Mouse (Mus musculus): ENCODE measurements at regions not wholly inside any gene's neighbourhood (a gene's known extent, or its start where the extent isn't known, plus 50 kb on each side); places are given as distances from the start of the nearest gene placed in this dataset.

DNA sequence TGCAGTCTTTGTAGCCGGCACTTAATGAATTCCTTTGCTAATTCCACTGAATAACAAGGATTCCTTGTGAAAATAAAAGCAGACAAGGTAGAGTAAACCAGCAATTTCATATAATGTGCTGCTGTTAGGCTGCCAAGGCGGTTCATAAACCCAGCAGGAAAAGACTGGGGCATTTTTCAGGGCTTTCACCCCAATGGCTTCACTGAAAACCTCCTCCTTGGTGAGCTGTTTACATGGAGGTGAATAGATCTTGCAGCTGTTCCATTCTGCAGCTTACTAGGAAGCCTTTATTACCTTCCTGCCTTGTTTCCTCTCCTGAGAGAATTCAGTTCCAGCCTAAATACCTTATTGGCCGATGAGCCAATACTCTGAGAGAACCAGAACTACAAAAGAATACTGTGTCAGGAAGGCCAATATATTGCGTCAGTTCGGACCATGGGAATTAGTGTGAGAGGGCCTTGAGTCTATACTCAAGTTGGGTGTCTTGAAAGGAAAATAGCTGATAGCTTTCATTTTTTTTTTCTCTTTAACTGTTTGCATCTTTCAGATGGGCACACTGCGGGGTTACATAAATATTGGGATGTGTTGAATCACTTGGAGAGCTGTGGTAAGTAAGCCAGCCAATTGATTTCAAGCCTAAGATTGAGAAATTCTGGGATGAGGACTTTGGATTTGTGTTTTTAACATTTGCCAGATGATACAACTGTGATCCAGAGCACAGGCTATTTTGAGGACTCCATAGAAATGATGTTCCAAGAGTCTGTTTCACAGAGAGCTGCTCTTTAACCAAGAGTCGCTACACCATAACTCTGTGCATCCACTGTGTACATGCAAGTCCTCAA, 1217.5 kb downstream of the Sorcs3 start:
- no peak for TF ChIP-seq CTCF (IDR thresholded peaks at IDR 0.05; ENCODE audit: borderline replicate concordance, insufficient read depth, low read depth, low read length)
- TF ChIP-seq POLR2A (IDR thresholded peaks at IDR 0.05; ENCODE audit: borderline replicate concordance, insufficient read depth, low read length) = no peak

Data from cerebellum, adult 2 months (tissue).